Mouse (Mus musculus): ENCODE data around the gene Babam2.

- TF ChIP-seq EP300 (IDR thresholded peaks at IDR 0.05; ENCODE audit: insufficient read depth, low read depth, low read length) (no peak), CTCF (IDR thresholded peaks at IDR 0.05; ENCODE audit: low read depth, low read length) (no peak)
These were observed 126.6 kb downstream of the Babam2 start for GRCm38 (mm10) chr5:31824126-31824525.
